Mouse (Mus musculus) C2C12 (cell line): ENCODE measurements at regions not wholly inside any gene's neighbourhood (a gene's known extent, or its start where the extent isn't known, plus 50 kb on each side); places are given as distances from the start of the nearest gene placed in this dataset.

Experiments used
- H3K27me3 ChIP-seq: one replicate; pipeline ENCODE4 v1.6.1; 2011; ENCODE audit not compliant: control insufficient read depth, insufficient read depth, insufficient read length
- H3K36me3 ChIP-seq: one replicate; pipeline ENCODE4 v1.6.1; 2011; ENCODE audit not compliant: control insufficient read depth, insufficient read depth
- H3K4me3 ChIP-seq: one replicate; pipeline ENCODE4 v1.5.1; 2011; ENCODE audit warnings: mild to moderate bottlenecking, control low read depth; ENCODE audit not compliant: poor library complexity, insufficient read depth, severe bottlenecking
- H3K79me2 ChIP-seq: one replicate; pipeline ENCODE4 v1.6.1; 2011; ENCODE audit not compliant: control insufficient read depth, insufficient read depth
- H3K79me3 ChIP-seq: one replicate; pipeline ENCODE4 v1.6.1; 2011; ENCODE audit warnings: low read depth, control low read depth
- H3ac ChIP-seq: one replicate; pipeline ENCODE3; 2011; ENCODE audit warnings: low read depth; ENCODE audit not compliant: control insufficient read depth, insufficient read length
- CEBPB ChIP-seq: IDR thresholded peaks from one replicate; pipeline ENCODE4 v1.6.1; 2011; ENCODE audit warnings: low read depth, mild to moderate bottlenecking, control low read depth, moderate library complexity
- CTCF ChIP-seq: IDR thresholded peaks from one replicate; pipeline ENCODE4 v1.5.1; 2011; ENCODE audit not compliant: control insufficient read depth, insufficient read depth, insufficient read length
- FOSL1 ChIP-seq: IDR thresholded peaks from one replicate; pipeline ENCODE4 v1.8.0; 2011; ENCODE audit warnings: mild to moderate bottlenecking, low read length; ENCODE audit not compliant: poor library complexity, insufficient read depth, severe bottlenecking
- MAX ChIP-seq: IDR thresholded peaks from one replicate; pipeline ENCODE4 v1.6.1; 2011; ENCODE audit warnings: mild to moderate bottlenecking, control low read depth
- MYOD1 ChIP-seq: IDR thresholded peaks from one replicate; pipeline ENCODE4 v1.6.1; 2011; ENCODE audit warnings: low read depth; ENCODE audit not compliant: control insufficient read depth, insufficient read length
- MYOG ChIP-seq: IDR thresholded peaks from one replicate; pipeline ENCODE4 v1.6.1; 2011; ENCODE audit not compliant: control insufficient read depth, insufficient read length; ENCODE audit errors: extremely low read depth
- USF1 ChIP-seq: IDR thresholded peaks from one replicate; pipeline ENCODE4 v1.6.1; 2011; ENCODE audit warnings: low read depth, mild to moderate bottlenecking, control low read depth, moderate library complexity

DNA sequence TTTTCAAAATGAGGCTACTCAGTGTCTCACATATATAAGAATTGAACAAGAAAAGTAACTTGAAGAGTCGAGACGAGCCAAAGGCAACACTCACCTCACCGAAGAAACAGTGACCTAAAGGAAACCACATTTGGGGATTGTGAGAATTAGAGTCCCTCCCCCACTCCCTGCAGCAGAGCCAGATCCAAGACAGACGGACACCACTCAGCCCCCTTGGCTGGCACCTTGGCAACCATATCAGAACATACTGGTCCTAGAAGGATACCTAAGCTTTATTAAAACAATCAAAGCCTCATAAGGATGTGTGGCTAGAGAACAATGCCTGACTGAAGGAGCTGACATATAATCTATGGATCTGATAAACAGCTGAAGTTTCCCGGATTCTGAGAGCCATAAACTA lies 112.5 kb downstream of the Atp6v1g3 start:
- H3K79me2 ChIP-seq = no peaks in the 10 kb centered on the region
- H3K27me3 ChIP-seq = no peaks in the 10 kb centered on the region
- no peak overlapping the region for H3K4me3 ChIP-seq
- H3ac ChIP-seq = no peak overlapping the region
- H3K79me3 ChIP-seq = no peaks in the 10 kb centered on the region
- no peaks in the 10 kb centered on the region for H3K36me3 ChIP-seq
- TF ChIP-seq FOSL1 (no peak), CEBPB (no peak), USF1 (no peak), MYOG (no peak), MYOD1 (no peak), MAX (no peak), CTCF (no peak)

DNA sequence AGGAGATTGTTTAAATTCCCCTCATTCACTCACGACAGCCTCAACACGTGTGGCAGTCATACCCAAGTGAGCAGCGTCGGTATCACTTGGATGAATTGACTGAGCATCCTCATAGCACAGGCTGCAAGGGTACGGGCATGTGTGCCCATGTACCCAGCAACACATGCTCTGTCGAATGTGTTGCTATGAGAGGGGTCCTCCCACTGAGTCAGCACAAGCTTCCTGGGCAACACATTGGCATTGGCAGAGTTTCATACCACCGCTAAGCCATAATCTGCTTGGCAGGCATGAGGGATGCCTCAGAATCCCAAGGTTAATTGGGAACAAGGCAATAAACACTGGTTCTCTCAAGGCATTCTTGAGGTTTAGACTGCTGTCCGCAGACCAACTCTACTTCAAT lies 115.1 kb downstream of the Atp6v1g3 start:
- H3ac ChIP-seq = no peak overlapping the region
- H3K79me3 ChIP-seq = no peaks in the 10 kb centered on the region
- no peak overlapping the region for H3K4me3 ChIP-seq
- no peaks in the 10 kb centered on the region for H3K27me3 ChIP-seq
- TF ChIP-seq MAX (peak; percentile 35), MYOD1 (no peak)
- no peaks in the 10 kb centered on the region for H3K79me2 ChIP-seq
- H3K36me3 ChIP-seq = no peaks in the 10 kb centered on the region

DNA sequence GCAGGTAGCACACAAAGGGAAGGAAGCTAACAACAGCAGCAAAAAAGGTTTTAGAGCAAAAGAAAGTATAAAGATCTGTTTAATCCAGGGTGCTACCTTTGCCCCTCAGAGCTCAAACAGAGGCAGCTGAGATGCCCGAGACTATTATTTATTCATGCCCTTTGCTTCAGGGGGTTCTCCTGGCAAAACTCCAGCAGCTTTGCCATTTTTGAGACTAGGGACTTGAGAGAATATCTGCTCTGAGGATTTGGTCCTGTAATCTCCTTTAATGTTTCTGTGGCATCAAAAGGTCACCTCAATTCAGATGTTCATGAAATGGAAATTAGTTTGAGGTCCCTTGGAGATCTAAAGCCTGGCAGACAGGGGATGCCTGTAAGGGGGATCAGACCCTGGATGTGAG lies 116.1 kb downstream of the Atp6v1g3 start:
- H3K79me2 ChIP-seq = no peaks in the 10 kb centered on the region
- no peak overlapping the region for H3ac ChIP-seq
- H3K4me3 ChIP-seq = no peak overlapping the region
- H3K36me3 ChIP-seq = no peaks in the 10 kb centered on the region
- no peaks in the 10 kb centered on the region for H3K79me3 ChIP-seq
- H3K27me3 ChIP-seq = no peaks in the 10 kb centered on the region
- TF ChIP-seq USF1 (no peak), CTCF (no peak), MYOG (no peak), CEBPB (no peak), MYOD1 (no peak)

- TF ChIP-seq MYOG (no peak), MAX (no peak), USF1 (no peak), MYOD1 (no peak), FOSL1 (no peak), CTCF (no peak), CEBPB (no peak)
- no peaks in the 10 kb centered on the region for H3K79me3 ChIP-seq
- no peak overlapping the region for H3ac ChIP-seq
- H3K27me3 ChIP-seq = no peaks in the 10 kb centered on the region
- no peak overlapping the region for H3K4me3 ChIP-seq
- no peaks in the 10 kb centered on the region for H3K79me2 ChIP-seq
- no peaks in the 10 kb centered on the region for H3K36me3 ChIP-seq
Measured at GRCm38 (mm10) chr1:138418610-138419009, 145.1 kb downstream of the Atp6v1g3 start.

GRCm38 (mm10) chr1:138427416-138427815 lies 153.9 kb downstream of the Atp6v1g3 start:
- Histone ChIP-seq H3K79me2 (no peaks in the 10 kb centered on the region), H3K4me3 (no peak overlapping the region), H3K79me3 (no peaks in the 10 kb centered on the region), H3K36me3 (no peaks in the 10 kb centered on the region), H3ac (no peak overlapping the region), H3K27me3 (no peaks in the 10 kb centered on the region)
- TF ChIP-seq MYOD1 (no peak), MAX (no peak), MYOG (no peak), CTCF (no peak), CEBPB (no peak), FOSL1 (no peak), USF1 (no peak)
